Mouse (Mus musculus): ENCODE results near the gene Gale. TPM values are rescaled to one million over a fixed set of nuclear protein-coding genes. Genes with fewer than 3 reads are reported as not detected.

The Gale gene
- 4.1 and 4.2 TPM in 2 replicates for total RNA-seq (2017)

GRCm38 (mm10) chr4:135963457-135964193 is at the start of gene Gale:
TSS of gene Gale (plus strand) at chr4:135963727.
- peak; percentile 85 for ATAC-seq (replicated peaks; ENCODE audit: low read depth, poor library complexity, severe bottlenecking)

GRCm38 (mm10) chr4:135918635-135919279 is 44.8 kb upstream of the Gale start:
- ATAC-seq (replicated peaks; ENCODE audit: low read depth, poor library complexity, severe bottlenecking), result peak; percentile 45

GRCm38 (mm10) chr4:135919280-135919639 is 44.3 kb upstream of the Gale start:
- no peak for ATAC-seq (replicated peaks; ENCODE audit: low read depth, poor library complexity, severe bottlenecking)

- peak; percentile 91 for ATAC-seq (replicated peaks; ENCODE audit: low read depth, poor library complexity, severe bottlenecking)
These were observed 43.0 kb upstream of the Gale start, which contains the start of gene Fuca1 for GRCm38 (mm10) chr4:135920304-135921241. TSS of gene Fuca1 (plus strand) at chr4:135920735.

GRCm38 (mm10) chr4:135921257-135922120 is 42.0 kb upstream of the Gale start:
- no peak for ATAC-seq (replicated peaks; ENCODE audit: low read depth, poor library complexity, severe bottlenecking)

- no peak for ATAC-seq (replicated peaks; ENCODE audit: low read depth, poor library complexity, severe bottlenecking)
These were observed 41.3 kb upstream of the Gale start for GRCm38 (mm10) chr4:135922190-135922589.

GRCm38 (mm10) chr4:135924418-135924817 is 39.1 kb upstream of the Gale start:
- ATAC-seq (replicated peaks; ENCODE audit: low read depth, poor library complexity, severe bottlenecking), result no peak

- no peak for ATAC-seq (replicated peaks; ENCODE audit: low read depth, poor library complexity, severe bottlenecking)
These were observed 38.2 kb upstream of the Gale start for GRCm38 (mm10) chr4:135925341-135925740.

GRCm38 (mm10) chr4:135926195-135926808 is 37.2 kb upstream of the Gale start:
- no peak for ATAC-seq (replicated peaks; ENCODE audit: low read depth, poor library complexity, severe bottlenecking)

DNA sequence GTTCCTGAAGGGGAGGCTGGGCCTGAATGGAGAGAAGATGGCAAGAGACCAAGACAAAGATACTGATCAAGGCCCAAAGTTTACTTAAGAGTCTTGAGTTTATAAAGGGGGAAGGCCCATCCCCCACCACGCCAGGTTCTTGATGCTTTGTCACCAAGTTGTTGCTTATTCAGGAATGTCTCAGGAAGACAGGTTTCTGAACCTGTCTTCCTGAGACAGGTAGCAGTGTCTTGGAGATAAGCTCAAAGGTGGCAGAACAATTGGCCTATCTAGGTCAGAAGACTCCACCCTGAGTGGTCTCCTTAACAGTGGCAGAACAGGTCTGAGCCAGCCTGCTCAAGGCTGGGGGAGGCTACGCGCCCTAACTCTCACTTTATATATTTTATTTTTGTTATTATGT is 36.7 kb upstream of the Gale start:
- ATAC-seq (replicated peaks; ENCODE audit: low read depth, poor library complexity, severe bottlenecking), result no peak

DNA sequence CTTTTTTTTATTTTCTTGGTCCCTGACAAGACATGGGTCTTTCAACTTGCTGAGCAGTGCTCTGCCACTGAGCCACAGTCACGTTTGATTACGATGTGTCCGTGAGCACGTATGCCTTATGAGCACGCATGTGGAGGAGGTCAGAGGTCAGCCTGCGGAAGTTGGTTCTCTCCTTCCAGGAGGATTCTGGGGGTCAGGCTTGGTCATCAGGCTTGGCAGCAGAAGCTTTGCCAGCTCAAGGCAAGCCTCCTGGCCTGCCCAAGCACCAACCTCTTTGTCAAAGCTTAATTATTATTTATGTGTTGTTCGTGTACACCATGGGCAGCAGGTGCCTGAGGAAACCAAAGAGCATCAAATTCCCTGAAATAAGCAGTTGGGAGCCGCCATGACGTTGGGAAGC is 35.2 kb upstream of the Gale start:
- no peak for ATAC-seq (replicated peaks; ENCODE audit: low read depth, poor library complexity, severe bottlenecking)

DNA sequence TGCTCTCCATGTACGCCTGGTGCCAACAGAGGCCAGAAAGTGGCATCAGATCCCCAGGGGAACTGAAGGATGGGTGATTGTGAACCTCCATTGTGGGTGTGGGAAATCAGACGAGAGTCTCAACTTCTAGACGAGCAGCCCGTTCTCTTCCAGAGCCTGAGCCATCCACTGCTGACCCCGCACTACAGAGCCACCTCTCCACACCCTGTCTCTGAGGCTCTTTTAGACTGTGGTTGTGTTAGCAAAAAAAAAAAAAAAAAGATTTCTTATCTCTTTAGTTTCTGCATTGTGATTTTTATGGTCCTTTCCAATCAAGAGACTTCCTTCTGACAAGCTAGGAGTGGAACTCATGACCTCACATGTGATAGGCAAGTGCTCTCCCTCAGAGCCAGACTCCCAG is 34.1 kb upstream of the Gale start:
- ATAC-seq (replicated peaks; ENCODE audit: low read depth, poor library complexity, severe bottlenecking), result no peak

DNA sequence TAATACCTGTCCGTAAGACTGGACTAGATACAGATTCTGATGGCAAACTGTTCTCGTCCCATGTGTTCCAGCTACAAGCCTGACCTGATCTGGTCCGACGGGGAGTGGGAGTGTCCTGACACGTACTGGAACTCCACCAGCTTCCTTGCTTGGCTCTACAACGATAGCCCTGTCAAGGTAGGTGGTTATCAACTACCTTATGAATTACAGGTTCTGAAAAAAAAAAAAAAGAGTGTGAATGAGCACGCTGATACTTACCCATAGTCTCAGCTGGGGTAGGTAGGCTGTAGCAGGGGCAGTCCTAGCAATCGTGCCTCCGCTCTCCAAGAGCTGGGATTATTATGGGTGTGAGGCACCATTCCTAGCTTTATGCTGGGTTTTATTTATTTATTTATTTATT is 33.7 kb upstream of the Gale start:
- no peak for ATAC-seq (replicated peaks; ENCODE audit: low read depth, poor library complexity, severe bottlenecking)

DNA sequence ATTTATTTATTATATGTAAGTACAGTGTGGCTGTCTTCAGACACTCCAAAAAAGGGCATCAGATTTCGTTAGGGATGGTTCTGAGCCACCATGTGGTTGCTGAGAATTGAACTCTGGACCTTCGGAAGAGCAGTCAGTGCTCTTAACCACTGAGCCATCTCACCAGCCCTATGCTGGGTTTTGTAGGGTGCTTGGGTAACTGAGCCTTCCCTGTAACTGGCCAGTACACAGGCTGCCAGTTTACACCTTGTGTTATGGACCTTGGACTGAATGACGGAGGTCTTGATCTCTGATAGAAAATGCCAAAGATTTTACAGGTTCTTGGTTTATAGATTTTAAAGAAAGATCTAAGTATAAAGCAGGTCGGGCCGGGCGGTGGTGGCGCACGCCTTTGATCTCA is 33.3 kb upstream of the Gale start:
- no peak for ATAC-seq (replicated peaks; ENCODE audit: low read depth, poor library complexity, severe bottlenecking)

DNA sequence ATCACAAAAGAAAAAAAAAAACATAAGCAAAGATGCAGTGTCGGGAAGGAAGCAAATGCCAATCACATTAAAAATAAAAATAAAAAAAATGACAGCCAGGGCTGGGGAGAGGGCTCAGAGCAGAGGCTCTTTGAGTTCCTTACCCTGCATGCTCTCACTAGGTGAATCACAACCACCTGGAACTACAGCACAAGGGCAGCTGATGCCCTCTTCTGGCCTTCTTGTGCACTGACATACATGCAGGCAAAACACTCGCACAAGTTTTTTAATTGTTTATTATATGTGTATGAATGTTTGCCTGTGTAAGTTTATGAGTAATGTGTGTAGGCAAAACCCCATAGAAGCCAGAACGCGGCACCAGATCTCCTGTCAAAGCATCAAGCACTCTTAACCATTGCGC is 31.7 kb upstream of the Gale start:
- peak; percentile 65 for ATAC-seq (replicated peaks; ENCODE audit: low read depth, poor library complexity, severe bottlenecking)

GRCm38 (mm10) chr4:135934708-135935500 is 28.6 kb upstream of the Gale start:
- peak; percentile 81 for ATAC-seq (replicated peaks; ENCODE audit: low read depth, poor library complexity, severe bottlenecking)

- ATAC-seq (replicated peaks; ENCODE audit: low read depth, poor library complexity, severe bottlenecking), result no peak; the same call in 1 of the 2 replicates
These were observed 28.0 kb upstream of the Gale start for GRCm38 (mm10) chr4:135935502-135935901.

GRCm38 (mm10) chr4:135938858-135939257 is 24.7 kb upstream of the Gale start:
- ATAC-seq (replicated peaks; ENCODE audit: low read depth, poor library complexity, severe bottlenecking), result no peak
